Mouse (Mus musculus) erythroblast, adult 5-6 weeks (primary cell): ENCODE measurements around the gene Gm8159. TPM values are rescaled to one million over a fixed set of nuclear protein-coding genes. Genes with fewer than 3 reads are reported as not detected.
"Not testable (repeated sequence)": the region's sequence is repeated elsewhere in the genome, so short reads cannot be mapped to it uniquely, and the experiment has no call there.

Experiments used
- ATAC-seq: replicated peaks from 2 replicates; pipeline ENCODE4 v1.8.0; 2016; ENCODE audit warnings: moderate number of reproducible peaks, mild to moderate bottlenecking, moderate TSS enrichment, inconsistent platforms; ENCODE audit not compliant: poor library complexity, low FRiP score, severe bottlenecking
- total RNA-seq, 2 experiments: library from RNA; stranded (forward) in 1 of 2; stranded (reverse) in 1 of 2; fragments of 150-400 nt in 1 of 2; fragments of 200-764, 138-1000 nt in 1 of 2; gene quantifications; 2 replicates each; pipeline versions ENCODE4 v1.2.3 to v1.2.4; 2015 to 2017; ENCODE audit warnings: low replicate concordance in 2 of 2

The Gm8159 gene
- not detected in 2 replicates for total RNA-seq (2015; ENCODE audit: low replicate concordance)
- 2.1 TPM in 1 of 2 replicates, not detected in the other for total RNA-seq (2017; ENCODE audit: low replicate concordance)

GRCm38 (mm10) chr14:4632052-4632451 lies at the start of gene Gm8159:
Gene Gm8159 (plus strand): TSS chr14:4632352.
- ATAC-seq = not testable (repeated sequence)

GRCm38 (mm10) chr14:4649309-4649708 lies 17.2 kb downstream of the Gm8159 start:
- not testable (repeated sequence) for ATAC-seq

GRCm38 (mm10) chr14:4650324-4650723 lies 18.2 kb downstream of the Gm8159 start:
- not testable (repeated sequence) for ATAC-seq

GRCm38 (mm10) chr14:4663892-4664291 lies 31.7 kb downstream of the Gm8159 start, which contains the start of gene Gm3239:
Gene Gm3239 (plus strand): TSS chr14:4664192.
- ATAC-seq = not testable (repeated sequence)

Other genes starting within 250 kb of the Gm8159 start
- gene Gm3159, start 234.8 kb upstream of the Gm8159 start, total RNA-seq (2015; ENCODE audit: low replicate concordance) = not detected in 2 replicates
- gene Gm3159, start 234.8 kb upstream of the Gm8159 start, total RNA-seq (2017; ENCODE audit: low replicate concordance) = not detected in 2 replicates
- gene Gm3164, start 216.9 kb upstream of the Gm8159 start, total RNA-seq (2015; ENCODE audit: low replicate concordance) = not detected in 2 replicates
- not detected in 2 replicates for gene Gm3164, start 216.9 kb upstream of the Gm8159 start, total RNA-seq (2017; ENCODE audit: low replicate concordance)
- not detected in 2 replicates for gene Gm3173, start 201.4 kb upstream of the Gm8159 start, total RNA-seq (2015; ENCODE audit: low replicate concordance)
- gene Gm3173, start 201.4 kb upstream of the Gm8159 start, total RNA-seq (2017; ENCODE audit: low replicate concordance) = not detected in 2 replicates
- not detected in 2 replicates for gene Gm3182, start 150.6 kb upstream of the Gm8159 start, total RNA-seq (2015; ENCODE audit: low replicate concordance)
- not detected in 2 replicates for gene Gm3182, start 150.6 kb upstream of the Gm8159 start, total RNA-seq (2017; ENCODE audit: low replicate concordance)
- gene Gm3047, start 76.9 kb upstream of the Gm8159 start, total RNA-seq (2015; ENCODE audit: low replicate concordance) = not detected in 2 replicates
- not detected in 2 replicates for gene Gm3047, start 76.9 kb upstream of the Gm8159 start, total RNA-seq (2017; ENCODE audit: low replicate concordance)
- not detected in 2 replicates for gene Gm3239, start 31.8 kb downstream of the Gm8159 start, total RNA-seq (2015; ENCODE audit: low replicate concordance)
- gene Gm3239, start 31.8 kb downstream of the Gm8159 start, total RNA-seq (2017; ENCODE audit: low replicate concordance) = not detected in 2 replicates
- not detected in 2 replicates for gene Gm7876, start 76.9 kb downstream of the Gm8159 start, total RNA-seq (2015; ENCODE audit: low replicate concordance)
- not detected in 2 replicates for gene Gm7876, start 76.9 kb downstream of the Gm8159 start, total RNA-seq (2017; ENCODE audit: low replicate concordance)
- gene Gm3252, start 94.4 kb downstream of the Gm8159 start, total RNA-seq (2015; ENCODE audit: low replicate concordance) = not detected in 2 replicates
- gene Gm3252, start 94.4 kb downstream of the Gm8159 start, total RNA-seq (2017; ENCODE audit: low replicate concordance) = not detected in 2 replicates
- gene Gm9602, start 144.0 kb downstream of the Gm8159 start, total RNA-seq (2015; ENCODE audit: low replicate concordance) = not detected in 2 replicates
- not detected in 2 replicates for gene Gm9602, start 144.0 kb downstream of the Gm8159 start, total RNA-seq (2017; ENCODE audit: low replicate concordance)
- gene Gm3269, start 205.8 kb downstream of the Gm8159 start, total RNA-seq (2015; ENCODE audit: low replicate concordance) = not detected in 2 replicates
- gene Gm3269, start 205.8 kb downstream of the Gm8159 start, total RNA-seq (2017; ENCODE audit: low replicate concordance) = not detected in 2 replicates
- gene Gm3264, start 223.2 kb downstream of the Gm8159 start, total RNA-seq (2015; ENCODE audit: low replicate concordance) = not detected in 2 replicates
- gene Gm3264, start 223.2 kb downstream of the Gm8159 start, total RNA-seq (2017; ENCODE audit: low replicate concordance) = not detected in 2 replicates